Mouse (Mus musculus) small intestine, adult 2 months (tissue): ENCODE data around the gene Chst11. TPM values are rescaled to one million over a fixed set of nuclear protein-coding genes. Genes with fewer than 3 reads are reported as not detected.

Source experiments
- H3K27ac ChIP-seq: fragments of 200-500 bp; 2 replicates; pipeline ENCODE4 v1.5.1; 2012; ENCODE audit warnings: low read depth, low read length, control low read depth, inconsistent platforms; ENCODE audit not compliant: insufficient read depth
- H3K27me3 ChIP-seq: fragments of 200-500 bp; 2 replicates; pipeline ENCODE4 v1.6.1; 2012; ENCODE audit warnings: mild to moderate bottlenecking, moderate library complexity, low read length, inconsistent platforms; ENCODE audit not compliant: control insufficient read depth, insufficient read depth
- H3K36me3 ChIP-seq: fragments of 200-500 bp; 2 replicates; pipeline ENCODE4 v1.6.1; 2012; ENCODE audit warnings: mild to moderate bottlenecking, low read length, control low read depth, inconsistent platforms; ENCODE audit not compliant: control insufficient read depth, insufficient read depth
- H3K4me1 ChIP-seq: fragments of 200-500 bp; 2 replicates; pipeline ENCODE4 v1.6.1; 2012; ENCODE audit warnings: low read length, inconsistent platforms, mixed read lengths; ENCODE audit not compliant: control insufficient read depth, insufficient read depth, insufficient read length
- H3K4me3 ChIP-seq: fragments of 200-500 bp; 2 replicates; pipeline ENCODE4 v1.5.1; 2012; ENCODE audit warnings: low read depth, mild to moderate bottlenecking, control low read depth, inconsistent platforms, low read length, moderate library complexity
- CTCF ChIP-seq: fragments of 200-500 bp; IDR thresholded peaks from 2 replicates; pipeline ENCODE4 v1.5.1; 2012; ENCODE audit warnings: low read depth, mild to moderate bottlenecking, control low read depth, inconsistent platforms, low read length, moderate library complexity, mixed read lengths; ENCODE audit not compliant: insufficient replicate concordance, insufficient read length; ENCODE audit errors: extremely low read depth
- POLR2A ChIP-seq: fragments of 200-500 bp; IDR thresholded peaks from 2 replicates; pipeline ENCODE4 v1.6.1; 2012; ENCODE audit warnings: low read depth, mild to moderate bottlenecking, control low read depth, inconsistent platforms, low read length, moderate library complexity
- WGBS: fragments of 180-500 bp; shearing (Covaris S2); methylation state at CpG from one replicate; pipeline ENCODE4 v1.1.7; 2018; 5-methylcytosine and 5-hydroxymethylcytosine counted together
- polyA plus RNA-seq: library from polyadenylated mRNA; depleted of rRNA; stranded (reverse); fragments of >200 nt; gene quantifications from 2 replicates; pipeline ENCODE4 v1.2.3, GENCODE M21; 2012; rRNA removed

Gene Chst11
- polyA plus RNA-seq, 1 experiment: 5.5 TPM

DNA sequence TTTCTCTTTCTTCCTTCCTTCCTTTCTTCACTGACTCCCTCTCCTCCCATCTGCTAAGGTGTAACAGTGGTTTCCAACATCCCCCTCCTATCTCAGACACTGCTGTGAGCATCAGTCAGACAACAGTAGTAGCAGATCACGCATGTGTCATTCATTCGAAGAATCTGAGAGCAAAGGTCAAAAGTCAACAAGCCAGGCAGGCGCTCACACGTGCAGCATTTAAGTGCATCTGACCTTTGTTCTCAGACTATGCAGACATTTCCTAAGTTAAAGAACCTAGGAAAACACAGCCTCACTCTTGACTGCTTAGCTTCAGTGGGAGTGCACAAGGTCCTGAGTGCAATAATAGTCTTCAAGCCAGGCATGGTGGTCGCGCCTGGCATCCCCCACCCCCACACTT, 258.8 kb downstream of the Chst11 start:
- Histone ChIP-seq H3K4me3 (no peak overlapping the region), H3K27ac (peak overlapping the region; percentile 80), H3K27me3 (no peaks in the 10 kb centered on the region), H3K36me3 (peaks cover 3% of the 10 kb centered on the region; the same call in 1 of the 2 replicates), H3K4me1 (peaks cover 8% of the 10 kb centered on the region)
- no peak for TF ChIP-seq POLR2A
- TF ChIP-seq CTCF: no peak
- WGBS: 28% methylated on average over 6 of the region's 6 CpGs

Other genes with a start within 250 kb of the Chst11 start
- 1.2 and 5.2 TPM in 2 replicates for gene Nfyb, start 221.4 kb upstream of the Chst11 start, polyA plus RNA-seq
- gene Txnrd1, start 151.5 kb upstream of the Chst11 start, polyA plus RNA-seq: 58.6 and 69.4 TPM in 2 replicates
- 0.43 and 0.48 TPM in 2 replicates for gene Eid3, start 118.9 kb upstream of the Chst11 start, polyA plus RNA-seq